Mouse (Mus musculus): ENCODE measurements around the gene Ctf1.

GRCm38 (mm10) chr7:127672776-127673175 lies 39.8 kb upstream of the Ctf1 start:
- no peak for TF ChIP-seq CTCF (IDR thresholded peaks at IDR 0.05; ENCODE audit: low read depth, low read length)
- TF ChIP-seq EP300 (IDR thresholded peaks at IDR 0.05; ENCODE audit: insufficient read depth, low read depth, low read length), result no peak

All from ES-Bruce4 (cell line).